Comparison of ENCODE assay signal across 20 mouse cellular contexts in genomic region chr9:28218026-28218646, GRCm38 (mm10).
DNase-seq lines count a peak whose midpoint lies in the region; ATAC-seq and TF ChIP-seq lines count a peak whose summit lies in the region.
"Had no signal": no experiment of that assay in that cellular context is flagged by ENCODE, and none has a peak within 500 bp of the region (broad histone marks: within the 10 kb centered on the region; RNA-seq: fewer than 3 reads in every experiment).

No protein-coding gene starts in this region.

- H3K36me3 ChIP-seq in lung, postnatal 0 days (ENCODE audit: insufficient read depth, low read length): no peaks in the 10 kb centered on the region
- H3K36me3 ChIP-seq: G1E; hindbrain, embryonic 13.5 days; kidney, embryonic 15.5 days; neural tube, embryonic 13.5 days had no signal

- no peak for TF ChIP-seq EP300 in lung, postnatal 0 days (IDR thresholded peaks at IDR 0.05)

- WGBS in lung, postnatal 0 days: 65% methylated on average over 2 of the region's 2 CpGs

- no peak overlapping the region for H3K9ac ChIP-seq in lung, postnatal 0 days (replicated peaks; ENCODE audit: low read depth)
- H3K9ac ChIP-seq: hindbrain, embryonic 13.5 days; kidney, embryonic 15.5 days; lung, embryonic 14.5 days; neural tube, embryonic 13.5 days had no signal

- no peak for TF ChIP-seq CTCF in lung, postnatal 0 days (IDR thresholded peaks at IDR 0.05)

- no peaks in the 10 kb centered on the region for H3K4me1 ChIP-seq in lung, postnatal 0 days (ENCODE audit: insufficient read depth, low read depth, low read length)
- H3K4me1 ChIP-seq: hindbrain, embryonic 13.5 days; kidney, embryonic 15.5 days; neural tube, embryonic 13.5 days had no signal

- H3K27ac ChIP-seq in lung, postnatal 0 days (ENCODE audit: low read length): no peak overlapping the region
- H3K27ac ChIP-seq: hindbrain, embryonic 13.5 days; kidney, embryonic 15.5 days; macrophage; neural tube, embryonic 13.5 days had no signal

- no peak overlapping the region for H3K4me2 ChIP-seq in lung, postnatal 0 days (replicated peaks; ENCODE audit: low read depth, low read length)
- H3K4me2 ChIP-seq: hindbrain, embryonic 13.5 days; kidney, embryonic 15.5 days; lung, embryonic 14.5 days; midbrain, embryonic 11.5 days; neural tube, embryonic 13.5 days had no signal

- H3K4me3 ChIP-seq in lung, postnatal 0 days (ENCODE audit: low read depth, low read length): no peak overlapping the region
- H3K4me3 ChIP-seq: erythroblast, embryonic 14.5 days; hindbrain, embryonic 13.5 days; kidney, embryonic 15.5 days; neural tube, embryonic 13.5 days had no signal

- no peaks in the 10 kb centered on the region for H3K27me3 ChIP-seq in lung, postnatal 0 days (replicated peaks; ENCODE audit: insufficient read depth, low read length)
- H3K27me3 ChIP-seq: hindbrain, embryonic 13.5 days; kidney, embryonic 15.5 days; neural tube, embryonic 13.5 days had no signal

- no peak for ATAC-seq in cerebellum, adult (ENCODE audit: insufficient number of reproducible peaks, low FRiP score, low TSS enrichment)
- ATAC-seq in lung, postnatal 0 days: no peak
- ATAC-seq: CD4-positive, CD25-positive, alpha-beta regulatory T cell, adult 4 months; forebrain, embryonic 16.5 days had no signal

- peak; percentile 35 for DNase-seq in cerebellum, adult 11 months
- DNase-seq in cerebellum, adult 11-12 months: peak; percentile 51
- peak; percentile 40 to 79 for DNase-seq in cerebellum, postnatal 25 days
- peak; percentile 26 for DNase-seq in right cerebral cortex, postnatal 14 days
- DNase-seq in lung, postnatal 0 days (ENCODE audit: low spot score): no peak
- no peak for DNase-seq in kidney, postnatal 14 days
- DNase-seq in ovary, adult 18-20 months (ENCODE audit: low spot score): no peak
- DNase-seq: gastrocnemius, postnatal 25 days; lung, embryonic 14.5 days; thymus, adult 2 months had no signal

- no peaks in the 10 kb centered on the region for H3K9me3 ChIP-seq in lung, postnatal 0 days (ENCODE audit: low read length)
- H3K9me3 ChIP-seq: G1E; hindbrain, embryonic 13.5 days; kidney, embryonic 15.5 days; neural tube, embryonic 13.5 days had no signal

Comparison
In these comparisons a context has a peak if more than half of its experiments do, and no peak if none do; other contexts are left out.
1. DNase-seq: peak in cerebellum, adult 11 months (single experiment), cerebellum, adult 11-12 months (single experiment), cerebellum, postnatal 25 days (2 of 2) and right cerebral cortex, postnatal 14 days (single experiment); none in lung, postnatal 0 days (single experiment), kidney, postnatal 14 days (single experiment) and ovary, adult 18-20 months (single experiment).